Mouse (Mus musculus) gastrocnemius, postnatal 10 days (tissue): ENCODE measurements around the gene Wdr38. TPM values are rescaled to one million over a fixed set of nuclear protein-coding genes. Genes with fewer than 3 reads are reported as not detected.

Source experiments
- total RNA-seq, 2 experiments: library from RNA; stranded (reverse); gene quantifications; 2 replicates each; pipeline ENCODE4 v1.2.3; 2021

The Wdr38 gene
- total RNA-seq, 2 experiments from 2014 or later, result 0.09 to 0.18 TPM

Other genes with a start within 250 kb of the Wdr38 start
- 1 to 10 TPM; 1.6 to 2.6 TPM for gene Nr6a1, start 69.8 kb upstream of the Wdr38 start, total RNA-seq
- 10 to 100 TPM; 25.2 to 32.6 TPM for gene Olfml2a, start 65.5 kb upstream of the Wdr38 start, total RNA-seq
- gene Arpc5l, start 7.9 kb downstream of the Wdr38 start, total RNA-seq, result 10 to 100 TPM; 53.5 to 55.3 TPM
- gene Rpl35, start 8.1 kb downstream of the Wdr38 start, total RNA-seq, result 100 to 1,000 TPM; 428 to 441 TPM
- 10 to 100 TPM; 11.7 to 16.0 TPM for gene Golga1, start 68.1 kb downstream of the Wdr38 start, total RNA-seq
- gene Scai, start 193.3 kb downstream of the Wdr38 start, total RNA-seq, result 10 to 100 TPM in 1 of 2 experiments, 1 to 10 TPM in 1; 5.5 to 10.1 TPM
- gene Ppp6c, start 229.0 kb downstream of the Wdr38 start, total RNA-seq, result 10 to 100 TPM; 63.5 to 68.9 TPM